Mouse (Mus musculus) heart, postnatal 0 days (tissue): ENCODE results near the gene Pou2f2.

ENCODE experiments used
- CTCF ChIP-seq: IDR thresholded peaks from 2 replicates; pipeline ENCODE4 v1.5.1; 2016; ENCODE audit warnings: antibody characterized with exemption, control low read depth, low read depth
- EP300 ChIP-seq: IDR thresholded peaks from 2 replicates; pipeline ENCODE4 v1.6.1; 2016; ENCODE audit warnings: antibody characterized with exemption, low read depth

GRCm38 (mm10) chr7:25112178-25112955, 67.2 kb downstream of the Pou2f2 start:
- TF ChIP-seq CTCF: no peak
- no peak for TF ChIP-seq EP300
